Mouse (Mus musculus) kidney, adult 18-20 months (tissue): ENCODE measurements around the gene Gabrg2.

ENCODE experiments used
- DNase-seq: peaks from one replicate; pipeline ENCODE4 v3.0.0; 2021

The Gabrg2 gene

GRCm38 (mm10) chr11:42000190-42001098, at the start of gene Gabrg2:
TSS of gene Gabrg2 (minus strand) at chr11:42000857.
- DNase-seq, result no peak

- DNase-seq, result no peak
Observed at GRCm38 (mm10) chr11:42048201-42048600, 47.5 kb upstream of the Gabrg2 start.

GRCm38 (mm10) chr11:41999468-41999881, 1.2 kb downstream of the Gabrg2 start:
- peak; percentile 34 for DNase-seq

- DNase-seq, result no peak
Observed at GRCm38 (mm10) chr11:41980152-41980551, 20.5 kb downstream of the Gabrg2 start.

GRCm38 (mm10) chr11:41968595-41968994, 32.1 kb downstream of the Gabrg2 start:
- no peak for DNase-seq

- no peak for DNase-seq
Observed at GRCm38 (mm10) chr11:41962706-41963105, 38.0 kb downstream of the Gabrg2 start.

GRCm38 (mm10) chr11:41953550-41953949, 47.1 kb downstream of the Gabrg2 start:
- DNase-seq, result no peak

GRCm38 (mm10) chr11:41951898-41952297, 48.8 kb downstream of the Gabrg2 start:
- DNase-seq, result no peak

- no peak for DNase-seq
Observed at GRCm38 (mm10) chr11:41945471-41945870, 55.2 kb downstream of the Gabrg2 start.

- no peak for DNase-seq
Observed at GRCm38 (mm10) chr11:41937979-41938378, 62.7 kb downstream of the Gabrg2 start.

GRCm38 (mm10) chr11:41918864-41919263, 81.8 kb downstream of the Gabrg2 start:
- DNase-seq, result no peak

- DNase-seq, result no peak
Observed at GRCm38 (mm10) chr11:41914066-41914465, 86.6 kb downstream of the Gabrg2 start.

GRCm38 (mm10) chr11:41903661-41904060, 97.0 kb downstream of the Gabrg2 start:
- DNase-seq, result no peak
